In genomic region chr15:83509950-83510804, GRCm38 (mm10) we compare ENCODE assay signal across 8 mouse cellular contexts. TPM values are rescaled to one million over a fixed set of nuclear protein-coding genes. Genes with fewer than 3 reads are reported as not detected.
A peak's percentile ranks its signal among the peaks of the same experiment; 100 is the strongest.
DNase-seq lines count a peak whose midpoint lies in the region; ATAC-seq and TF ChIP-seq lines count a peak whose summit lies in the region.

No protein-coding gene starts in this region.

- peaks cover 10% of the 10 kb centered on the region for H3K4me1 ChIP-seq in heart, embryonic 12.5 days (replicated peaks)
- no peaks in the 10 kb centered on the region for H3K4me1 ChIP-seq in MEL (ENCODE audit: control insufficient read depth in 1 of 2, insufficient read depth in 2 of 2, low read length in 2 of 2)
- no peaks in the 10 kb centered on the region for H3K4me1 ChIP-seq in hindbrain, embryonic 11.5 days (replicated peaks; ENCODE audit: control insufficient read depth, insufficient read depth, low read length)
- H3K4me1 ChIP-seq in midbrain, embryonic 10.5 days = peaks cover 17% of the 10 kb centered on the region

- no peak for TF ChIP-seq RAD21 in MEL (IDR thresholded peaks at IDR 0.05; ENCODE audit: low read depth, low read length)

- no peaks in the 10 kb centered on the region; the same call in 1 of the 2 replicates for H3K79me2 ChIP-seq in MEL (ENCODE audit: control insufficient read depth, insufficient read depth, low read length, poor library complexity)

- no peak for DNase-seq in heart, adult 11 months
- peak; percentile 32 for DNase-seq in MEL (ENCODE audit: low read depth, low spot score)
- DNase-seq in hindbrain, embryonic 11.5 days (ENCODE audit: low spot score) = peak; percentile 13
- no peak for DNase-seq in midbrain, embryonic 10.5 days (ENCODE audit: low spot score)
- DNase-seq in B cell, adult 2 months = no peak
- no peak for DNase-seq in kidney, postnatal 10 days
- no peak for DNase-seq in layer of hippocampus, postnatal 36 days

- no peak for TF ChIP-seq EP300 in MEL (IDR thresholded peaks at IDR 0.05; ENCODE audit: low read depth in 1 of 2, low read length in 2 of 2)

- peak overlapping the region; percentile 94 for H3K4me2 ChIP-seq in heart, embryonic 12.5 days
- H3K4me2 ChIP-seq in hindbrain, embryonic 11.5 days (replicated peaks; ENCODE audit: low read depth, low read length) = peak overlapping the region; percentile 60

- H3K4me3 ChIP-seq in heart, embryonic 12.5 days = peak overlapping the region; percentile 72
- peak overlapping the region; percentile 80 to 91 for H3K4me3 ChIP-seq in MEL (ENCODE audit: control insufficient read depth in 1 of 2, insufficient read depth in 1 of 2, low read depth in 2 of 2, low read length in 2 of 2)
- peak overlapping the region; percentile 60 for H3K4me3 ChIP-seq in hindbrain, embryonic 11.5 days (ENCODE audit: low read depth, low read length)
- H3K4me3 ChIP-seq in midbrain, embryonic 10.5 days = peak overlapping the region; percentile 75

- peak; percentile 58 for ATAC-seq in heart, embryonic 12.5 days (ENCODE audit: insufficient number of reproducible peaks, low FRiP score)
- ATAC-seq in hindbrain, embryonic 11.5 days (ENCODE audit: low FRiP score) = peak; percentile 86

- peak in 2 of 3 experiments; percentile 15 to 39; a peak in 3 of 6 replicates for TF ChIP-seq CTCF in MEL (IDR thresholded peaks at IDR 0.05 in 2 of 3, conservative IDR thresholded peaks at IDR 0.05 in 1 of 3; ENCODE audit: control insufficient read depth in 1 of 3, insufficient read depth in 1 of 3, low read depth in 2 of 3, low read length in 3 of 3, poor library complexity in 1 of 3, severe bottlenecking in 1 of 3)

- H3K27me3 ChIP-seq in heart, embryonic 12.5 days (replicated peaks) = no peaks in the 10 kb centered on the region
- 0 out of 4 replicates have a peak, but pooled peaks cover 0 to under 1% of the 10 kb centered on the region in 2 experiments for H3K27me3 ChIP-seq in MEL (ENCODE audit: control insufficient read depth in 1 of 2, insufficient read depth in 2 of 2, low read length in 2 of 2)
- no peaks in the 10 kb centered on the region for H3K27me3 ChIP-seq in hindbrain, embryonic 11.5 days (ENCODE audit: control insufficient read depth, insufficient read depth, low read length)
- H3K27me3 ChIP-seq in midbrain, embryonic 10.5 days (ENCODE audit: low read depth, poor library complexity, severe bottlenecking) = no peaks in the 10 kb centered on the region

- peak overlapping the region; percentile 74 for H3K9ac ChIP-seq in heart, embryonic 12.5 days
- H3K9ac ChIP-seq in MEL (ENCODE audit: control insufficient read depth, low read depth, low read length, poor library complexity, severe bottlenecking) = peak overlapping the region; percentile 68
- peak overlapping the region; percentile 62 for H3K9ac ChIP-seq in hindbrain, embryonic 11.5 days (ENCODE audit: low read depth, low read length)

- TF ChIP-seq POLR2A in MEL (IDR thresholded peaks at IDR 0.05; ENCODE audit: control insufficient read depth in 1 of 2, insufficient read depth in 1 of 2, low read depth in 1 of 2, low read length in 2 of 2, poor library complexity in 1 of 2) = 0 out of 4 replicates have a peak, but pooled peaks of 1 of the 2 experiments have one; percentile 63

- no peaks in the 10 kb centered on the region for H3K9me3 ChIP-seq in heart, embryonic 12.5 days (replicated peaks)
- no peaks in the 10 kb centered on the region for H3K9me3 ChIP-seq in MEL (replicated peaks; ENCODE audit: insufficient read depth, low read length)
- H3K9me3 ChIP-seq in hindbrain, embryonic 11.5 days (ENCODE audit: control insufficient read depth, low read length) = no peaks in the 10 kb centered on the region
- 0 out of 2 replicates have a peak, but pooled peaks cover 2% of the 10 kb centered on the region for H3K9me3 ChIP-seq in midbrain, embryonic 10.5 days (replicated peaks)

- H3K36me3 ChIP-seq in heart, embryonic 12.5 days = peaks cover 6% of the 10 kb centered on the region; the same call in 1 of the 2 replicates
- peaks cover 0 to 2% of the 10 kb centered on the region in 2 experiments; a peak in 1 of 4 replicates for H3K36me3 ChIP-seq in MEL (ENCODE audit: control insufficient read depth in 1 of 2, insufficient read depth in 2 of 2, low read length in 2 of 2)
- no peaks in the 10 kb centered on the region for H3K36me3 ChIP-seq in hindbrain, embryonic 11.5 days (ENCODE audit: control insufficient read depth, insufficient read depth, low read length)
- peaks cover 7% of the 10 kb centered on the region for H3K36me3 ChIP-seq in midbrain, embryonic 10.5 days

- H3K27ac ChIP-seq in heart, embryonic 12.5 days (ENCODE audit: poor library complexity, severe bottlenecking) = peak overlapping the region; percentile 47; the same call in 1 of the 2 replicates
- H3K27ac ChIP-seq in MEL (ENCODE audit: control insufficient read depth, low read depth, low read length) = peak overlapping the region; percentile 27; the same call in 1 of the 2 replicates
- peak overlapping the region; percentile 86 for H3K27ac ChIP-seq in hindbrain, embryonic 11.5 days (ENCODE audit: low read depth, low read length)
- H3K27ac ChIP-seq in midbrain, embryonic 10.5 days (replicated peaks) = peak overlapping the region; percentile 88

- 25% methylated on average over 17 of the region's 17 CpGs for WGBS in heart, embryonic 12.5 days
- WGBS in hindbrain, embryonic 11.5 days = 25% methylated on average over 17 of the region's 17 CpGs
- 25% methylated on average over 17 of the region's 17 CpGs for WGBS in midbrain, embryonic 10.5 days

TF ChIP-seq in MEL, 35 proteins besides CTCF, POLR2A, EP300 and RAD21 (continues in another document):
- no peak for TF ChIP-seq CHD1 (IDR thresholded peaks at IDR 0.05; ENCODE audit: low read depth, low read length)
- no peak for TF ChIP-seq POLR2AphosphoS2 (IDR thresholded peaks at IDR 0.05; ENCODE audit: low read length)
- no peak for TF ChIP-seq SIN3A (IDR thresholded peaks at IDR 0.05; ENCODE audit: low read length)
- TF ChIP-seq MXI1 (IDR thresholded peaks at IDR 0.05; ENCODE audit: low read depth, low read length) = no peak
- TF ChIP-seq CHD2 (IDR thresholded peaks at IDR 0.05; ENCODE audit: low read length) = no peak
- peak; percentile 63; the same call in 1 of the 2 replicates for TF ChIP-seq BHLHE40 (IDR thresholded peaks at IDR 0.05; ENCODE audit: borderline replicate concordance, low read depth, low read length)
- TF ChIP-seq UBTF (IDR thresholded peaks at IDR 0.05; ENCODE audit: borderline replicate concordance, insufficient read depth, low read depth, low read length) = no peak
- no peak for TF ChIP-seq ZC3H11A (IDR thresholded peaks at IDR 0.05; ENCODE audit: low read depth, low read length)
- TF ChIP-seq SMC3 (IDR thresholded peaks at IDR 0.05; ENCODE audit: low read depth, low read length) = peak; percentile 12; the same call in 1 of the 2 replicates
- no peak for TF ChIP-seq MYC (IDR thresholded peaks at IDR 0.05; ENCODE audit: low read depth, low read length)

RNA-seq across cellular contexts. Expression of gene Ttll1, which starts 0.5 kb away (rescaled TPM):
- 24.5 and 25.4 TPM in 2 replicates for polyA plus RNA-seq in heart, embryonic 12.5 days (2016; fragmentation: Nextera tagmentation; extraction: Ambion mirVana)
- total RNA-seq in MEL (2012; rRNA removed) = 3.4 and 4.4 TPM in 2 replicates
- 10 to 100 TPM in 1 of 2 experiments, not detected in 1; 14.1 TPM for polyA plus RNA-seq in MEL (2012; ENCODE audit: insufficient read depth in 1 of 2, insufficient read length in 2 of 2, low read depth in 1 of 2, low replicate concordance in 2 of 2, missing spikeins in 1 of 2)
- 37.0 and 38.9 TPM in 2 replicates for polyA plus RNA-seq in hindbrain, embryonic 11.5 days (2014; fragmentation: Nextera tagmentation; extraction: Ambion mirVana)
- polyA plus RNA-seq in midbrain, embryonic 10.5 days (2016; fragmentation: Nextera tagmentation; extraction: Ambion mirVana) = 34.3 and 42.6 TPM in 2 replicates
- 10 to 100 TPM; 33.8 to 38.1 TPM for total RNA-seq in layer of hippocampus, postnatal 36 days (2021)

RNA-seq across cellular contexts. Expression of gene Bik, which starts 16.5 kb away (rescaled TPM):
- 31.2 and 35.4 TPM in 2 replicates for polyA plus RNA-seq in heart, embryonic 12.5 days (2016; fragmentation: Nextera tagmentation; extraction: Ambion mirVana)
- total RNA-seq in MEL (2012; rRNA removed) = 5.1 and 7.6 TPM in 2 replicates
- 10 to 100 TPM in 1 of 2 experiments, not detected in 1; 10.2 TPM for polyA plus RNA-seq in MEL (2012; ENCODE audit: insufficient read depth in 1 of 2, insufficient read length in 2 of 2, low read depth in 1 of 2, low replicate concordance in 2 of 2, missing spikeins in 1 of 2)
- 2.1 and 3.3 TPM in 2 replicates for polyA plus RNA-seq in hindbrain, embryonic 11.5 days (2014; fragmentation: Nextera tagmentation; extraction: Ambion mirVana)
- polyA plus RNA-seq in midbrain, embryonic 10.5 days (2016; fragmentation: Nextera tagmentation; extraction: Ambion mirVana) = 2.9 and 3.1 TPM in 2 replicates
- total RNA-seq in layer of hippocampus, postnatal 36 days (2021) = under 1 TPM in 1 of 2 experiments, not detected in 1; 0.37 TPM

RNA-seq across cellular contexts. Expression of gene Pacsin2, which starts 45.8 kb away (rescaled TPM):
- 70.8 and 72.0 TPM in 2 replicates for polyA plus RNA-seq in heart, embryonic 12.5 days (2016; fragmentation: Nextera tagmentation; extraction: Ambion mirVana)
- total RNA-seq in MEL (2012; rRNA removed) = 58.7 and 64.7 TPM in 2 replicates
- polyA plus RNA-seq in MEL (2012; ENCODE audit: insufficient read depth in 1 of 2, insufficient read length in 2 of 2, low read depth in 1 of 2, low replicate concordance in 2 of 2, missing spikeins in 1 of 2) = 100 to 1,000 TPM; 103 to 425 TPM
- polyA plus RNA-seq in hindbrain, embryonic 11.5 days (2014; fragmentation: Nextera tagmentation; extraction: Ambion mirVana) = 40.9 and 43.2 TPM in 2 replicates
- polyA plus RNA-seq in midbrain, embryonic 10.5 days (2016; fragmentation: Nextera tagmentation; extraction: Ambion mirVana) = 55.6 TPM in 2 replicates
- 100 to 1,000 TPM in 1 of 2 experiments, 10 to 100 TPM in 1; 82.0 to 102 TPM for total RNA-seq in layer of hippocampus, postnatal 36 days (2021)

RNA-seq across cellular contexts. Expression of gene Tspo, which starts 53.2 kb away (rescaled TPM):
- polyA plus RNA-seq in heart, embryonic 12.5 days (2016; fragmentation: Nextera tagmentation; extraction: Ambion mirVana) = 119 and 125 TPM in 2 replicates
- total RNA-seq in MEL (2012; rRNA removed) = 61.3 and 80.0 TPM in 2 replicates
- polyA plus RNA-seq in MEL (2012; ENCODE audit: insufficient read depth in 1 of 2, insufficient read length in 2 of 2, low read depth in 1 of 2, low replicate concordance in 2 of 2, missing spikeins in 1 of 2) = 10 to 100 TPM in 1 of 2 experiments, not detected in 1; 66.5 TPM
- polyA plus RNA-seq in hindbrain, embryonic 11.5 days (2014; fragmentation: Nextera tagmentation; extraction: Ambion mirVana) = 27.4 and 32.0 TPM in 2 replicates
- polyA plus RNA-seq in midbrain, embryonic 10.5 days (2016; fragmentation: Nextera tagmentation; extraction: Ambion mirVana) = 35.6 and 41.4 TPM in 2 replicates
- total RNA-seq in layer of hippocampus, postnatal 36 days (2021) = 1 to 10 TPM; 3.9 to 4.4 TPM

RNA-seq across cellular contexts. Expression of gene Mcat, which starts 53.4 kb away (rescaled TPM):
- 34.4 and 34.8 TPM in 2 replicates for polyA plus RNA-seq in heart, embryonic 12.5 days (2016; fragmentation: Nextera tagmentation; extraction: Ambion mirVana)
- 32.6 and 35.9 TPM in 2 replicates for total RNA-seq in MEL (2012; rRNA removed)
- 10 to 100 TPM in 1 of 2 experiments, not detected in 1; 28.8 TPM for polyA plus RNA-seq in MEL (2012; ENCODE audit: insufficient read depth in 1 of 2, insufficient read length in 2 of 2, low read depth in 1 of 2, low replicate concordance in 2 of 2, missing spikeins in 1 of 2)
- polyA plus RNA-seq in hindbrain, embryonic 11.5 days (2014; fragmentation: Nextera tagmentation; extraction: Ambion mirVana) = 38.9 and 39.0 TPM in 2 replicates
- 44.7 and 46.2 TPM in 2 replicates for polyA plus RNA-seq in midbrain, embryonic 10.5 days (2016; fragmentation: Nextera tagmentation; extraction: Ambion mirVana)
- 10 to 100 TPM; 24.0 to 25.0 TPM for total RNA-seq in layer of hippocampus, postnatal 36 days (2021)

Comparison
In these comparisons a context has a peak if more than half of its experiments do, and no peak if none do; other contexts are left out.
1. H3K27ac ChIP-seq: peak in every context shown above with its lines; median percentile 88 in midbrain, embryonic 10.5 days; 86 in hindbrain, embryonic 11.5 days; 47 in heart, embryonic 12.5 days; 27 in MEL.
2. DNase-seq: peak in MEL (single experiment) and hindbrain, embryonic 11.5 days (single experiment); none in heart, adult 11 months (single experiment), midbrain, embryonic 10.5 days (single experiment), B cell, adult 2 months (0 of 2), kidney, postnatal 10 days (single experiment) and layer of hippocampus, postnatal 36 days (0 of 2).
3. Peak in every context shown above with its lines, with median percentiles within 50 percentile points of each other: H3K4me3 ChIP-seq and H3K9ac ChIP-seq.